Mouse (Mus musculus) hindbrain, embryonic 13.5 days (tissue): ENCODE results near the gene Man1a2. TPM values are rescaled to one million over a fixed set of nuclear protein-coding genes. Genes with fewer than 3 reads are reported as not detected.

Experiments
- ATAC-seq: fragments of 200-750 bp; cut with Nextera tagmentation; 2 replicates; pipeline ENCODE4 v1.8.0; 2017; ENCODE audit warnings: moderate TSS enrichment; ENCODE audit not compliant: low FRiP score
- H3K27ac ChIP-seq: fragments of 300-500 bp; sonication (generic); 2 replicates; pipeline ENCODE4 v1.5.1; 2015; ENCODE audit warnings: inconsistent platforms, mild to moderate bottlenecking, moderate library complexity
- H3K27me3 ChIP-seq: fragments of 300-500 bp; sonication (generic); 2 replicates; pipeline ENCODE4 v1.6.1; 2015; ENCODE audit warnings: mild to moderate bottlenecking, inconsistent platforms
- H3K36me3 ChIP-seq: fragments of 300-500 bp; sonication (generic); 2 replicates; pipeline ENCODE4 v1.6.1; 2015; ENCODE audit warnings: mild to moderate bottlenecking, inconsistent platforms
- H3K4me1 ChIP-seq: fragments of 300-500 bp; sonication (generic); replicated peaks from 2 replicates; pipeline ENCODE4 v1.6.1; 2015; ENCODE audit warnings: inconsistent platforms
- H3K4me2 ChIP-seq: fragments of 300-500 bp; sonication (generic); 2 replicates; pipeline ENCODE4 v1.6.1; 2015; ENCODE audit warnings: inconsistent platforms, mild to moderate bottlenecking, moderate library complexity
- H3K4me3 ChIP-seq: fragments of 300-500 bp; sonication (generic); 2 replicates; pipeline ENCODE4 v1.5.1; 2015; ENCODE audit warnings: mild to moderate bottlenecking, inconsistent platforms
- H3K9ac ChIP-seq: fragments of 300-500 bp; sonication (generic); 2 replicates; pipeline ENCODE4 v1.6.1; 2015; ENCODE audit warnings: mild to moderate bottlenecking, inconsistent platforms
- H3K9me3 ChIP-seq: fragments of 300-500 bp; sonication (generic); 2 replicates; pipeline ENCODE4 v1.6.1; 2016; ENCODE audit warnings: inconsistent platforms
- WGBS: fragments of 180-500 bp; shearing (Covaris S2); methylation state at CpG from one replicate; pipeline ENCODE4 v1.1.7; 2015; 5-methylcytosine and 5-hydroxymethylcytosine counted together
- polyA plus RNA-seq: library from polyadenylated mRNA; unstranded; fragments of >200 nt; fragmentation: Nextera tagmentation; extraction: Ambion mirVana; gene quantifications from 2 replicates; pipeline ENCODE4 v1.2.1, GENCODE M21; 2015

The Man1a2 gene
- polyA plus RNA-seq, 1 experiment from 2014 or later, result 44.6 TPM

- Histone ChIP-seq H3K4me1 (no peaks in the 10 kb centered on the region), H3K9ac (no peak overlapping the region), H3K4me3 (no peak overlapping the region), H3K4me2 (no peak overlapping the region), H3K27me3 (no peaks in the 10 kb centered on the region), H3K27ac (no peak overlapping the region), H3K36me3 (no peaks in the 10 kb centered on the region), H3K9me3 (no peaks in the 10 kb centered on the region)
- 89% methylated on average over 10 of the region's 10 CpGs for WGBS
- no peak for ATAC-seq
Measured at GRCm38 (mm10) chr3:100547162-100547912, 138.0 kb downstream of the Man1a2 start.

GRCm38 (mm10) chr3:100536686-100537085 lies 148.6 kb downstream of the Man1a2 start:
- H3K27me3 ChIP-seq, result no peaks in the 10 kb centered on the region
- no peak overlapping the region for H3K4me2 ChIP-seq
- H3K9me3 ChIP-seq, result no peaks in the 10 kb centered on the region
- ATAC-seq, result no peak
- H3K9ac ChIP-seq, result no peak overlapping the region
- H3K4me1 ChIP-seq, result no peaks in the 10 kb centered on the region
- 100% methylated on average over 2 of the region's 2 CpGs for whole genome bisulfite sequencing
- H3K36me3 ChIP-seq, result no peaks in the 10 kb centered on the region
- no peak overlapping the region for H3K27ac ChIP-seq
- no peak overlapping the region for H3K4me3 ChIP-seq

- H3K4me3 ChIP-seq, result no peak overlapping the region
- H3K9me3 ChIP-seq, result no peaks in the 10 kb centered on the region
- H3K36me3 ChIP-seq, result no peaks in the 10 kb centered on the region
- H3K27me3 ChIP-seq, result no peaks in the 10 kb centered on the region
- WGBS, result 73% methylated on average over 4 of the region's 4 CpGs
- no peak overlapping the region for H3K9ac ChIP-seq
- ATAC-seq, result no peak
- H3K27ac ChIP-seq, result no peak overlapping the region
- no peaks in the 10 kb centered on the region for H3K4me1 ChIP-seq
- H3K4me2 ChIP-seq, result no peak overlapping the region
Measured at GRCm38 (mm10) chr3:100535902-100536301, 149.4 kb downstream of the Man1a2 start.

- no peaks in the 10 kb centered on the region for H3K4me1 ChIP-seq
- no peaks in the 10 kb centered on the region for H3K9me3 ChIP-seq
- H3K36me3 ChIP-seq, result no peaks in the 10 kb centered on the region
- no peak overlapping the region for H3K9ac ChIP-seq
- H3K4me2 ChIP-seq, result no peak overlapping the region
- H3K27me3 ChIP-seq, result no peaks in the 10 kb centered on the region
- no peak for ATAC-seq
- no peak overlapping the region for H3K27ac ChIP-seq
- 57% methylated on average over 3 of the region's 3 CpGs for WGBS
- H3K4me3 ChIP-seq, result no peak overlapping the region
Measured at GRCm38 (mm10) chr3:100535298-100535697, 150.0 kb downstream of the Man1a2 start.

- H3K4me1 ChIP-seq, result no peaks in the 10 kb centered on the region
- H3K9me3 ChIP-seq, result no peaks in the 10 kb centered on the region
- no peak overlapping the region for H3K4me2 ChIP-seq
- no peak for ATAC-seq
- WGBS, result 74% methylated on average over 3 of the region's 3 CpGs
- no peaks in the 10 kb centered on the region for H3K27me3 ChIP-seq
- H3K9ac ChIP-seq, result no peak overlapping the region
- no peak overlapping the region for H3K4me3 ChIP-seq
- H3K27ac ChIP-seq, result no peak overlapping the region
- no peaks in the 10 kb centered on the region for H3K36me3 ChIP-seq
Measured at GRCm38 (mm10) chr3:100534394-100534793, 150.9 kb downstream of the Man1a2 start.

- no peaks in the 10 kb centered on the region for H3K4me1 ChIP-seq
- no peaks in the 10 kb centered on the region for H3K27me3 ChIP-seq
- H3K4me2 ChIP-seq, result no peak overlapping the region
- no peak for ATAC-seq
- no peaks in the 10 kb centered on the region for H3K36me3 ChIP-seq
- H3K27ac ChIP-seq, result no peak overlapping the region
- H3K4me3 ChIP-seq, result no peak overlapping the region
- H3K9me3 ChIP-seq, result no peaks in the 10 kb centered on the region
- H3K9ac ChIP-seq, result no peak overlapping the region
Measured at GRCm38 (mm10) chr3:100533429-100533828, 151.9 kb downstream of the Man1a2 start.

GRCm38 (mm10) chr3:100530919-100531318 lies 154.4 kb downstream of the Man1a2 start:
- no peaks in the 10 kb centered on the region for H3K36me3 ChIP-seq
- WGBS, result 96% methylated on average over 5 of the region's 5 CpGs

GRCm38 (mm10) chr3:100530244-100530788 lies 155.0 kb downstream of the Man1a2 start:
- H3K36me3 ChIP-seq, result no peaks in the 10 kb centered on the region
- H3K9ac ChIP-seq, result no peak overlapping the region
- WGBS, result 84% methylated on average over 7 of the region's 7 CpGs
- no peaks in the 10 kb centered on the region for H3K4me1 ChIP-seq
- no peak overlapping the region for H3K27ac ChIP-seq
- H3K4me2 ChIP-seq, result no peak overlapping the region
- H3K27me3 ChIP-seq, result no peaks in the 10 kb centered on the region
- H3K9me3 ChIP-seq, result no peaks in the 10 kb centered on the region
- H3K4me3 ChIP-seq, result no peak overlapping the region
- no peak for ATAC-seq

More at GRCm38 (mm10) chr3:100530919-100531318, 154.4 kb downstream of the Man1a2 start:
- Histone ChIP-seq H3K27ac (no peak overlapping the region), H3K9me3 (no peaks in the 10 kb centered on the region), H3K9ac (no peak overlapping the region), H3K4me1 (no peaks in the 10 kb centered on the region), H3K27me3 (no peaks in the 10 kb centered on the region), H3K4me2 (no peak overlapping the region), H3K4me3 (no peak overlapping the region)
- ATAC-seq, result no peak

GRCm38 (mm10) chr3:100522671-100523070 lies 162.6 kb downstream of the Man1a2 start:
- H3K36me3 ChIP-seq, result no peaks in the 10 kb centered on the region
- no peaks in the 10 kb centered on the region for H3K27me3 ChIP-seq
- no peak overlapping the region for H3K4me3 ChIP-seq
- H3K4me2 ChIP-seq, result no peak overlapping the region
- no peaks in the 10 kb centered on the region for H3K4me1 ChIP-seq
- 84% methylated on average over 7 of the region's 7 CpGs for WGBS
- ATAC-seq, result no peak
- H3K27ac ChIP-seq, result no peak overlapping the region
- no peak overlapping the region for H3K9ac ChIP-seq
- no peaks in the 10 kb centered on the region for H3K9me3 ChIP-seq

- WGBS, result 54% methylated on average over 1 of the region's 1 CpGs
- no peak for ATAC-seq
- Histone ChIP-seq H3K4me2 (no peak overlapping the region), H3K9ac (no peak overlapping the region), H3K4me1 (no peaks in the 10 kb centered on the region), H3K4me3 (no peak overlapping the region), H3K36me3 (no peaks in the 10 kb centered on the region), H3K27ac (no peak overlapping the region), H3K27me3 (no peaks in the 10 kb centered on the region), H3K9me3 (no peaks in the 10 kb centered on the region)
Measured at GRCm38 (mm10) chr3:100521626-100522025, 163.7 kb downstream of the Man1a2 start.

- H3K4me1 ChIP-seq, result no peaks in the 10 kb centered on the region
- H3K27me3 ChIP-seq, result no peaks in the 10 kb centered on the region
- WGBS, result 93% methylated on average over 5 of the region's 5 CpGs
- no peak overlapping the region for H3K27ac ChIP-seq
- no peaks in the 10 kb centered on the region for H3K9me3 ChIP-seq
- H3K4me2 ChIP-seq, result no peak overlapping the region
- no peaks in the 10 kb centered on the region for H3K36me3 ChIP-seq
- H3K4me3 ChIP-seq, result no peak overlapping the region
- H3K9ac ChIP-seq, result no peak overlapping the region
- no peak for ATAC-seq
Measured at GRCm38 (mm10) chr3:100515754-100516141, 169.6 kb downstream of the Man1a2 start.

- no peak overlapping the region for H3K4me3 ChIP-seq
- H3K36me3 ChIP-seq, result no peaks in the 10 kb centered on the region
- no peak overlapping the region for H3K4me2 ChIP-seq
- no peaks in the 10 kb centered on the region for H3K4me1 ChIP-seq
- 78% methylated on average over 8 of the region's 8 CpGs for WGBS
- ATAC-seq, result no peak
- no peak overlapping the region for H3K27ac ChIP-seq
- no peak overlapping the region for H3K9ac ChIP-seq
- no peaks in the 10 kb centered on the region for H3K27me3 ChIP-seq
- no peaks in the 10 kb centered on the region for H3K9me3 ChIP-seq
Measured at GRCm38 (mm10) chr3:100515093-100515753, 170.1 kb downstream of the Man1a2 start.
